Mouse (Mus musculus) neural tube, embryonic 11.5 days (tissue): ENCODE measurements around the gene Anapc1. TPM values are rescaled to one million over a fixed set of nuclear protein-coding genes. Genes with fewer than 3 reads are reported as not detected.
A peak's percentile ranks its signal among the peaks of the same experiment; 100 is the strongest.

Experiments
- ATAC-seq: fragments of 200-750 bp; cut with Nextera tagmentation; 2 replicates; pipeline ENCODE4 v1.8.0; 2017; ENCODE audit warnings: moderate number of reproducible peaks, mild to moderate bottlenecking, moderate TSS enrichment, moderate library complexity; ENCODE audit not compliant: insufficient read depth, low FRiP score, low TSS enrichment
- DNase-seq: peaks from one replicate; pipeline ENCODE4 v3.0.0-alpha.2; 2015; ENCODE audit warnings: low spot score
- H3K27ac ChIP-seq: fragments of 300-500 bp; sonication (generic); 2 replicates; pipeline ENCODE4 v1.5.1; 2014; ENCODE audit warnings: low read depth, mild to moderate bottlenecking, low read length
- H3K27me3 ChIP-seq: fragments of 300-500 bp; sonication (generic); 2 replicates; pipeline ENCODE4 v1.6.1; 2014; ENCODE audit warnings: mild to moderate bottlenecking, low read length, mixed read lengths; ENCODE audit not compliant: control insufficient read depth, insufficient read depth
- H3K36me3 ChIP-seq: fragments of 300-500 bp; sonication (generic); 2 replicates; pipeline ENCODE4 v1.6.1; 2014; ENCODE audit warnings: mild to moderate bottlenecking, low read length, moderate library complexity, mixed read lengths; ENCODE audit not compliant: control insufficient read depth, insufficient read depth
- H3K4me1 ChIP-seq: fragments of 300-500 bp; sonication (generic); 2 replicates; pipeline ENCODE4 v1.6.1; 2014; ENCODE audit warnings: low read length, mixed read lengths; ENCODE audit not compliant: control insufficient read depth, insufficient read depth
- H3K4me2 ChIP-seq: fragments of 300-500 bp; sonication (generic); 2 replicates; pipeline ENCODE4 v1.6.1; 2014; ENCODE audit warnings: low read depth, mild to moderate bottlenecking, moderate library complexity
- H3K4me3 ChIP-seq: fragments of 300-500 bp; sonication (generic); 2 replicates; pipeline ENCODE4 v1.5.1; 2014; ENCODE audit warnings: low read depth, low read length
- H3K9ac ChIP-seq: fragments of 300-500 bp; sonication (generic); 2 replicates; pipeline ENCODE4 v1.6.1; 2014; ENCODE audit warnings: mild to moderate bottlenecking, low read length
- H3K9me3 ChIP-seq: fragments of 300-500 bp; sonication (generic); 2 replicates; pipeline ENCODE4 v1.6.1; 2016; ENCODE audit warnings: low read length; ENCODE audit not compliant: control insufficient read depth
- WGBS: fragments of 180-500 bp; shearing (Covaris S2); extraction: QIAGEN DNeasy Blood & Tissue Kit; methylation state at CpG from one replicate; pipeline ENCODE4 v1.1.7; 2014; 5-methylcytosine and 5-hydroxymethylcytosine counted together
- polyA plus RNA-seq: library from polyadenylated mRNA; unstranded; fragments of >200 nt; fragmentation: Nextera tagmentation; extraction: Ambion mirVana; gene quantifications from 2 replicates; pipeline ENCODE4 v1.2.1, GENCODE M21; 2014

Anapc1 gene
- polyA plus RNA-seq, 1 experiment from 2014 or later: 94.1 TPM

GRCm38 (mm10) chr2:128692771-128693170 is 5.6 kb upstream of the Anapc1 start:
- H3K36me3 ChIP-seq: no peaks in the 10 kb centered on the region
- 89% methylated on average over 10 of the region's 10 CpGs for WGBS
- no peak for DNase-seq
- no peak overlapping the region for H3K9ac ChIP-seq
- no peak overlapping the region for H3K4me3 ChIP-seq
- no peak for ATAC-seq
- H3K27ac ChIP-seq: no peak overlapping the region
- H3K9me3 ChIP-seq: no peaks in the 10 kb centered on the region
- H3K4me1 ChIP-seq: no peaks in the 10 kb centered on the region
- no peak overlapping the region for H3K4me2 ChIP-seq
- H3K27me3 ChIP-seq: no peaks in the 10 kb centered on the region

GRCm38 (mm10) chr2:128692336-128692735 is 5.1 kb upstream of the Anapc1 start:
- H3K4me1 ChIP-seq: no peaks in the 10 kb centered on the region
- WGBS: 82% methylated on average over 14 of the region's 14 CpGs
- H3K27me3 ChIP-seq: no peaks in the 10 kb centered on the region
- no peak for DNase-seq
- H3K9ac ChIP-seq: no peak overlapping the region
- no peak overlapping the region for H3K4me3 ChIP-seq
- H3K4me2 ChIP-seq: no peak overlapping the region
- no peaks in the 10 kb centered on the region for H3K36me3 ChIP-seq
- no peaks in the 10 kb centered on the region for H3K9me3 ChIP-seq
- no peak overlapping the region for H3K27ac ChIP-seq
- no peak for ATAC-seq

- 0 out of 2 replicates have a peak overlapping the region, but pooled peaks have one; percentile 69 for H3K27ac ChIP-seq
- peak; percentile 82 for ATAC-seq
Measured at GRCm38 (mm10) chr2:128687558-128688120, 448 bp upstream of the Anapc1 start.

GRCm38 (mm10) chr2:128680661-128681060 is 6.5 kb downstream of the Anapc1 start:
- Histone ChIP-seq H3K4me3 (no peak overlapping the region), H3K27ac (no peak overlapping the region), H3K4me2 (no peak overlapping the region), H3K4me1 (peaks cover under 1% of the 10 kb centered on the region; the same call in 1 of the 2 replicates), H3K9ac (no peak overlapping the region), H3K36me3 (peaks cover 15% of the 10 kb centered on the region), H3K27me3 (no peaks in the 10 kb centered on the region), H3K9me3 (no peaks in the 10 kb centered on the region)
- 80% methylated on average over 4 of the region's 4 CpGs for WGBS
- ATAC-seq: no peak
- no peak for DNase-seq

More at GRCm38 (mm10) chr2:128687558-128688120, 448 bp upstream of the Anapc1 start:
- H3K4me2 ChIP-seq: peak overlapping the region; percentile 46
- H3K4me3 ChIP-seq: peak overlapping the region; percentile 94
- no peaks in the 10 kb centered on the region for H3K27me3 ChIP-seq
- no peaks in the 10 kb centered on the region for H3K36me3 ChIP-seq
- H3K9ac ChIP-seq: peak overlapping the region; percentile 98
- H3K4me1 ChIP-seq: peaks cover 7% of the 10 kb centered on the region; the same call in 1 of the 2 replicates
- no peak for DNase-seq
- H3K9me3 ChIP-seq: no peaks in the 10 kb centered on the region
- 49% methylated on average over 10 of the region's 10 CpGs for WGBS

GRCm38 (mm10) chr2:128620578-128620977 is 66.6 kb downstream of the Anapc1 start:
- H3K9ac ChIP-seq: no peak overlapping the region
- H3K36me3 ChIP-seq: peaks cover 27% of the 10 kb centered on the region
- no peaks in the 10 kb centered on the region for H3K4me1 ChIP-seq
- H3K4me2 ChIP-seq: no peak overlapping the region
- ATAC-seq (no peak), DNase-seq (no peak)
- no peaks in the 10 kb centered on the region for H3K27me3 ChIP-seq
- 92% methylated on average over 1 of the region's 1 CpGs for WGBS
- H3K27ac ChIP-seq: no peak overlapping the region
- H3K4me3 ChIP-seq: no peak overlapping the region
- no peaks in the 10 kb centered on the region for H3K9me3 ChIP-seq

GRCm38 (mm10) chr2:128615366-128615765 is 71.8 kb downstream of the Anapc1 start:
- Histone ChIP-seq H3K4me1 (no peaks in the 10 kb centered on the region), H3K4me2 (no peak overlapping the region), H3K36me3 (peaks cover 40% of the 10 kb centered on the region), H3K27ac (no peak overlapping the region), H3K9me3 (no peaks in the 10 kb centered on the region), H3K27me3 (no peaks in the 10 kb centered on the region), H3K4me3 (no peak overlapping the region), H3K9ac (no peak overlapping the region)
- WGBS: 96% methylated on average over 4 of the region's 4 CpGs
- DNase-seq (no peak), ATAC-seq (no peak)

GRCm38 (mm10) chr2:128613365-128613764 is 73.8 kb downstream of the Anapc1 start:
- Histone ChIP-seq H3K27me3 (no peaks in the 10 kb centered on the region), H3K36me3 (peaks cover 29% of the 10 kb centered on the region), H3K4me1 (no peaks in the 10 kb centered on the region), H3K9ac (no peak overlapping the region), H3K27ac (no peak overlapping the region), H3K4me2 (no peak overlapping the region), H3K9me3 (no peaks in the 10 kb centered on the region), H3K4me3 (no peak overlapping the region)
- DNase-seq: no peak
- ATAC-seq: no peak
- WGBS: 95% methylated on average over 5 of the region's 5 CpGs

- H3K4me3 ChIP-seq: no peak overlapping the region
- DNase-seq: no peak
- H3K4me1 ChIP-seq: no peaks in the 10 kb centered on the region
- H3K9me3 ChIP-seq: no peaks in the 10 kb centered on the region
- no peak for ATAC-seq
- H3K9ac ChIP-seq: no peak overlapping the region
- H3K4me2 ChIP-seq: no peak overlapping the region
- WGBS: 90% methylated on average over 7 of the region's 7 CpGs
- no peak overlapping the region for H3K27ac ChIP-seq
- no peaks in the 10 kb centered on the region for H3K27me3 ChIP-seq
- peaks cover 24% of the 10 kb centered on the region for H3K36me3 ChIP-seq
Measured at GRCm38 (mm10) chr2:128612275-128612674, 74.9 kb downstream of the Anapc1 start.

- H3K9me3 ChIP-seq: no peaks in the 10 kb centered on the region
- ATAC-seq: no peak
- H3K27ac ChIP-seq: no peak overlapping the region
- peaks cover 19% of the 10 kb centered on the region for H3K36me3 ChIP-seq
- H3K4me3 ChIP-seq: no peak overlapping the region
- no peaks in the 10 kb centered on the region for H3K27me3 ChIP-seq
- H3K9ac ChIP-seq: no peak overlapping the region
- DNase-seq: no peak
- no peak overlapping the region for H3K4me2 ChIP-seq
- 95% methylated on average over 8 of the region's 8 CpGs for WGBS
- H3K4me1 ChIP-seq: no peaks in the 10 kb centered on the region
Measured at GRCm38 (mm10) chr2:128611178-128611577, 76.0 kb downstream of the Anapc1 start.
